Mouse (Mus musculus) ES-E14 (cell line): ENCODE data around the gene Slc17a5. TPM values are rescaled to one million over a fixed set of nuclear protein-coding genes. Genes with fewer than 3 reads are reported as not detected.
A peak's percentile ranks its signal among the peaks of the same experiment; 100 is the strongest.

Experiments used
- DNase-seq: peaks from one replicate; pipeline ENCODE4 v3.0.0-alpha.2; 2013; ENCODE audit warnings: low read depth, low spot score
- H3K27ac ChIP-seq: 2 replicates; pipeline ENCODE4 v1.5.1; 2012; ENCODE audit warnings: low read depth, mild to moderate bottlenecking, low read length, moderate library complexity, mixed read lengths; ENCODE audit not compliant: poor library complexity, insufficient read depth, severe bottlenecking
- H3K36me3 ChIP-seq: 2 replicates; pipeline ENCODE4 v1.6.1; 2012; ENCODE audit warnings: mild to moderate bottlenecking, low read length, moderate library complexity, mixed read lengths; ENCODE audit not compliant: control insufficient read depth, poor library complexity, insufficient read depth, severe bottlenecking
- H3K4me1 ChIP-seq, 2 experiments: fragments of 150-350 bp in 1 of 2; sonication (generic) in 1 of 2; 2 replicates each; pipeline ENCODE4 v1.6.1; 2012; ENCODE audit warnings: low read length in 2 of 2, mild to moderate bottlenecking in 1 of 2, mixed read lengths in 1 of 2; ENCODE audit not compliant: control insufficient read depth in 2 of 2, insufficient read depth in 2 of 2, poor library complexity in 1 of 2
- H3K4me3 ChIP-seq, 2 experiments: fragments of 150-350 bp in 1 of 2; sonication (generic) in 1 of 2; 2 replicates each; pipeline ENCODE4 v1.5.1; 2012; ENCODE audit warnings: low read length in 2 of 2, low read depth in 1 of 2, mild to moderate bottlenecking in 1 of 2, mixed read lengths in 1 of 2; ENCODE audit not compliant: insufficient read depth in 1 of 2, poor library complexity in 1 of 2, severe bottlenecking in 1 of 2
- H3K9ac ChIP-seq: 2 replicates; pipeline ENCODE4 v1.6.1; 2012; ENCODE audit warnings: low read depth, mild to moderate bottlenecking, low read length, mixed read lengths; ENCODE audit not compliant: poor library complexity, insufficient read depth, severe bottlenecking
- H3K9me3 ChIP-seq: fragments of 150-350 bp; sonication (generic); 2 replicates; pipeline ENCODE4 v1.6.1; 2012; ENCODE audit warnings: low read depth, mild to moderate bottlenecking, low read length; ENCODE audit not compliant: control insufficient read depth, insufficient read depth
- CHD2 ChIP-seq: IDR thresholded peaks from 2 replicates; pipeline ENCODE4 v1.6.1; 2014; ENCODE audit warnings: mild to moderate bottlenecking, low read depth, low read length, inconsistent platforms
- HCFC1 ChIP-seq: IDR thresholded peaks from 2 replicates; pipeline ENCODE4 v1.6.1; 2012; ENCODE audit warnings: low read length, inconsistent platforms, borderline replicate concordance; ENCODE audit not compliant: insufficient read depth
- MAFK ChIP-seq: IDR thresholded peaks from 2 replicates; pipeline ENCODE4 v1.6.1; 2014; ENCODE audit warnings: mild to moderate bottlenecking, low read depth, low read length, inconsistent platforms; ENCODE audit not compliant: insufficient read depth
- ZC3H11A ChIP-seq: IDR thresholded peaks from 2 replicates; pipeline ENCODE4 v1.6.1; 2012; ENCODE audit warnings: low read depth, mild to moderate bottlenecking, inconsistent platforms, low read length, borderline replicate concordance
- ZNF384 ChIP-seq: IDR thresholded peaks from 2 replicates; pipeline ENCODE4 v1.6.1; 2012; ENCODE audit warnings: low read depth, low read length, inconsistent platforms
- in situ Hi-C, 2 experiments: fragments of 600-800 bp; cut with MboI; formaldehyde crosslinking; loops; one replicate each; pipeline ENCODE4 v1.15.1; 2025; ENCODE audit warnings: low sequenced_read_pairs in 2 of 2, inconsistent platforms in 1 of 2; ENCODE audit not compliant: unreplicated experiment in 2 of 2
- total RNA-seq: library from RNA; depleted of rRNA; stranded (reverse); fragments of 300-350 nt; gene quantifications from 2 replicates; pipeline ENCODE4 v1.2.3, GENCODE M21; 2012

Slc17a5 gene
- total RNA-seq, 1 experiment, result 7.6 TPM

- Histone ChIP-seq H3K36me3 (peaks cover 2% of the 10 kb centered on the region; the same call in 1 of the 2 replicates), H3K4me3 (no peak overlapping the region)
- in situ Hi-C loops, result no loop called here
These were observed 79.6 kb downstream of the Slc17a5 start for GRCm38 (mm10) chr9:78508106-78508786.

GRCm38 (mm10) chr9:78506722-78507077 is 81.1 kb downstream of the Slc17a5 start:
- Histone ChIP-seq H3K9ac (peak overlapping the region; percentile 70), H3K27ac (peak overlapping the region; percentile 52), H3K4me1 (peaks cover 8 to 12% of the 10 kb centered on the region in 2 experiments; a peak in 3 of 4 replicates), H3K36me3 (peaks cover 2% of the 10 kb centered on the region; the same call in 1 of the 2 replicates), H3K4me3 (peak overlapping the region; percentile 11 to 33), H3K9me3 (no peaks in the 10 kb centered on the region)
- TF ChIP-seq ZC3H11A, result no peak
- no peak for TF ChIP-seq ZNF384
- no peak for TF ChIP-seq CHD2
- TF ChIP-seq MAFK, result no peak
- TF ChIP-seq HCFC1, result no peak
- no peak for DNase-seq
- in situ Hi-C loops, result no loop called here

More at GRCm38 (mm10) chr9:78508106-78508786, 79.6 kb downstream of the Slc17a5 start:
- peaks cover 4 to 12% of the 10 kb centered on the region in 2 experiments; a peak in 2 of 4 replicates for H3K4me1 ChIP-seq
- H3K9ac ChIP-seq, result peak overlapping the region; percentile 40; the same call in 1 of the 2 replicates
- H3K27ac ChIP-seq, result no peak overlapping the region
- TF ChIP-seq HCFC1 (no peak), MAFK (peak; percentile 82)
- no peaks in the 10 kb centered on the region for H3K9me3 ChIP-seq
- DNase-seq, result no peak

- Histone ChIP-seq H3K4me1 (peaks cover 8 to 12% of the 10 kb centered on the region in 2 experiments; a peak in 3 of 4 replicates), H3K9ac (peak overlapping the region; percentile 70), H3K27ac (peak overlapping the region; percentile 52), H3K4me3 (peak overlapping the region; percentile 11 to 33), H3K36me3 (peaks cover 2% of the 10 kb centered on the region; the same call in 1 of the 2 replicates), H3K9me3 (no peaks in the 10 kb centered on the region)
- DNase-seq, result no peak
- in situ Hi-C loops, result no loop called here
- TF ChIP-seq MAFK, result no peak
- no peak for TF ChIP-seq CHD2
- no peak for TF ChIP-seq HCFC1
- TF ChIP-seq ZNF384, result no peak
- TF ChIP-seq ZC3H11A, result no peak
These were observed 81.7 kb downstream of the Slc17a5 start for GRCm38 (mm10) chr9:78506002-78506721.

GRCm38 (mm10) chr9:78505223-78505622 is 82.6 kb downstream of the Slc17a5 start:
- Histone ChIP-seq H3K4me3 (peak overlapping the region in 1 of 2 experiments; percentile 62; a peak in 1 of 4 replicates), H3K9ac (peak overlapping the region; percentile 47; the same call in 1 of the 2 replicates), H3K9me3 (no peaks in the 10 kb centered on the region), H3K27ac (peak overlapping the region; percentile 100; the same call in 1 of the 2 replicates), H3K4me1 (peaks cover 8 to 15% of the 10 kb centered on the region in 2 experiments; a peak in 3 of 4 replicates), H3K36me3 (peaks cover 2% of the 10 kb centered on the region)
- in situ Hi-C loops, result no loop called here
- TF ChIP-seq CHD2, result no peak
- no peak for TF ChIP-seq HCFC1
- TF ChIP-seq MAFK, result no peak
- no peak for TF ChIP-seq ZC3H11A
- TF ChIP-seq ZNF384, result no peak
- no peak for DNase-seq
